Mouse (Mus musculus) testis, adult 2 months (tissue): ENCODE data around the gene Tomm34. TPM values are rescaled to one million over a fixed set of nuclear protein-coding genes. Genes with fewer than 3 reads are reported as not detected.

ENCODE experiments used
- H3K27ac ChIP-seq: fragments of 200-500 bp; 2 replicates; pipeline ENCODE4 v1.5.1; 2012; ENCODE audit warnings: low read depth, low read length; ENCODE audit not compliant: control insufficient read depth, insufficient read depth
- H3K27me3 ChIP-seq: fragments of 200-500 bp; 2 replicates; pipeline ENCODE4 v1.6.1; 2012; ENCODE audit warnings: mild to moderate bottlenecking, low read length, moderate library complexity; ENCODE audit not compliant: control insufficient read depth, insufficient read depth
- H3K36me3 ChIP-seq: fragments of 200-500 bp; 2 replicates; pipeline ENCODE4 v1.6.1; 2012; ENCODE audit warnings: mild to moderate bottlenecking, low read length; ENCODE audit not compliant: control insufficient read depth, insufficient read depth
- H3K4me1 ChIP-seq: fragments of 200-500 bp; 2 replicates; pipeline ENCODE4 v1.6.1; 2012; ENCODE audit warnings: low read length; ENCODE audit not compliant: control insufficient read depth, insufficient read depth
- H3K4me3 ChIP-seq: fragments of 200-500 bp; 2 replicates; pipeline ENCODE4 v1.5.1; 2012; ENCODE audit warnings: low read depth, mild to moderate bottlenecking, low read length, moderate library complexity, mixed read lengths; ENCODE audit not compliant: control insufficient read depth
- CTCF ChIP-seq: fragments of 200-500 bp; IDR thresholded peaks from 2 replicates; pipeline ENCODE4 v1.5.1; 2012; ENCODE audit warnings: low read depth, mild to moderate bottlenecking, inconsistent platforms, low read length, moderate library complexity; ENCODE audit not compliant: control insufficient read depth, insufficient read depth, insufficient replicate concordance
- POLR2A ChIP-seq: fragments of 200-500 bp; IDR thresholded peaks from 2 replicates; pipeline ENCODE4 v1.6.1; 2012; ENCODE audit warnings: low read depth, mild to moderate bottlenecking, inconsistent platforms, low read length, moderate library complexity; ENCODE audit not compliant: control insufficient read depth
- polyA plus RNA-seq: library from polyadenylated mRNA; depleted of rRNA; stranded (reverse); fragments of >200 nt; gene quantifications from 2 replicates; pipeline ENCODE4 v1.2.3, GENCODE M21; 2012

Gene Tomm34
- polyA plus RNA-seq, 1 experiment, result 48.8 TPM

DNA sequence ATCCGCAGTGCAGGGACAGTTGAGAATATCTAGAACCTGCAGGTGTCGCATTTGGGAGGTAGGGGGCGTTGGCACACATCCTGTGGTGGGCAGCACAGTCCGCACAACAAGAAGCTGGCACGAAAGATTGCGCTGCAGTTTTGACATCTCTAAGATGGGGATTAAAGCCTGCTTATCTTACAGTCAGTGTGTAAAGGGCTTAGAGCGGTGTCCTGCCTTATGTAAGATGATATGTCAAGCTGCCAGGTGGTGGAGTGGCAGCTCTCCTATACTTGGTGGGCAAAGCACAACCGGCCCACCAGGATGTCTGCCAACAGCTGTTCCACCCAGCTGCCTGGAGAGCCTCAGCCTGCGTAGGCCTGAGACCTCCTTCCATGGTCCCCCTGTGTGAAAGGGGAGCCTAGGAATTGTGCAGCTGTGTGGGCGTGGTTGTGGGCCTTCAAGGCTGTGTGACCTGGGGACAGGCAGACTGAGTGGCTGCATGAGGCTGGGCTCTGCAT is 34.4 kb downstream of the Tomm34 start:
- Histone ChIP-seq H3K36me3 (no peaks in the 10 kb centered on the region), H3K27me3 (no peaks in the 10 kb centered on the region), H3K4me3 (no peak overlapping the region), H3K4me1 (peaks cover 2% of the 10 kb centered on the region; the same call in 1 of the 2 replicates), H3K27ac (no peak overlapping the region)
- TF ChIP-seq POLR2A (no peak), CTCF (no peak)

DNA sequence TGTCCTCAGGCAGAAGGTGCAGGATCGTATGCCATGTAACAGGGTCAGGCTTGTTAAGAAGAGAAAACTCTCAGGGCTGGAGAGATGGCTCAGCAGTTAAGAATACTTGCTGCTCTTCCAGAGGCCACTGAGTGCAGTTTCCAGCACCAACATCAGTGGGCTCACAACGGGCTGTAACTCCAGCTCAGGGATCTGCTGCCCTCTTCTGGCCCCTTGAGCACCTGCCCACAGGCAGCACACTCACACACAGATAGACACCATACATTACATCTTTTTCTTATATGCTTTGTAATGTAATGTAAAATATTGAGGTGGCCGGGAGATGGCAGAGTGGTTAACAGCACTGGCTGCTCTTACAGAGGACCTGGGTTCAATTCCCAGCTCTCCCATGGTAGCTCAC is 38.0 kb downstream of the Tomm34 start:
- no peak; the same call in 1 of the 2 replicates for TF ChIP-seq CTCF
- TF ChIP-seq POLR2A, result no peak
- H3K27me3 ChIP-seq, result no peaks in the 10 kb centered on the region
- peaks cover 2% of the 10 kb centered on the region; the same call in 1 of the 2 replicates for H3K4me1 ChIP-seq
- H3K36me3 ChIP-seq, result no peaks in the 10 kb centered on the region
- no peak overlapping the region for H3K27ac ChIP-seq
- H3K4me3 ChIP-seq, result no peak overlapping the region

DNA sequence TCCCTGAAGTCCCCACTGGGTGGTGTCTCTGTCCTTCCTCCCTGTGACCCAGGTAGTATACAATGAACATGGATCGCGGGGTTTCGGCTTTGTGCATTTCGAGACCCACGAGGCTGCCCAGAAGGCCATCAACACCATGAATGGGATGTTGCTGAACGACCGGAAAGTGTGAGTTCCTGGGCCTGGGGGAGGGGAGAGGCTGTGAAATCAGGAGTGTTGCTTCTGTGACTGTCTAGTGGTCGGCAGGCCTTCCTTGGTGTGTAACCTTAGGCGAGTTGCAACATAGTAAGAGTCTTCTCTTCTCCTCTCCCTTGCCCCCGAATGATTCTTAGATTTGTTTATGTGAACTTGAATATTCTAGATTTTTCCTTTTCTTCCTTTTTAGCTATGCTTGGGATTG is 39.8 kb downstream of the Tomm34 start:
- Histone ChIP-seq H3K27me3 (no peaks in the 10 kb centered on the region), H3K4me1 (peaks cover 2% of the 10 kb centered on the region; the same call in 1 of the 2 replicates), H3K36me3 (no peaks in the 10 kb centered on the region), H3K27ac (no peak overlapping the region), H3K4me3 (no peak overlapping the region)
- TF ChIP-seq CTCF (no peak), POLR2A (no peak)

DNA sequence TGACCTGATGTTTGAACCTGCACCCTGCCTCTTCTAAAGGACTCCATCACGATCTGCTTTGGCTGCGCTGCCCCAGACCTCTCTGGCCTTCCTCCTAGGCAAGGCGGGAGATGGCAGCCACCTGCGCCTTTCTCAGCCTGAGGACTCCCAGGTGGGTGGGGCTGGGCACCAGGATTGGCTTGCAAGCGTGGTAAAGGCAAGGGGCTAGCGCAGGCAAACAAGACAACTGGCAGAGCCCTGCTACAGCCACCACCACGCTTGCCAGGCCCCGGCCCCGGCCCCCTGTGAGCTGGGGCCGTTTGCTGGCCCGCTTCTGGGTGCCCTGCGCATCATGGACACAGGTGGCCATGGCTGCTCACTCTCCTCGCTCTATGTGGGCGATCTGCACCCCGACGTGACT is 45.8 kb downstream of the Tomm34 start, which contains the start of gene Pabpc1l:
Gene Pabpc1l, plus strand, starts transcription at position 301 of the 400 bp plus-strand sequence.
- TF ChIP-seq POLR2A (no peak), CTCF (no peak)
- Histone ChIP-seq H3K27me3 (no peaks in the 10 kb centered on the region), H3K4me3 (no peak within 1 kb of the TSS), H3K27ac (no peak within 1 kb of the TSS), H3K36me3 (no peaks in the 10 kb centered on the region), H3K4me1 (no peaks in the 10 kb centered on the region)

DNA sequence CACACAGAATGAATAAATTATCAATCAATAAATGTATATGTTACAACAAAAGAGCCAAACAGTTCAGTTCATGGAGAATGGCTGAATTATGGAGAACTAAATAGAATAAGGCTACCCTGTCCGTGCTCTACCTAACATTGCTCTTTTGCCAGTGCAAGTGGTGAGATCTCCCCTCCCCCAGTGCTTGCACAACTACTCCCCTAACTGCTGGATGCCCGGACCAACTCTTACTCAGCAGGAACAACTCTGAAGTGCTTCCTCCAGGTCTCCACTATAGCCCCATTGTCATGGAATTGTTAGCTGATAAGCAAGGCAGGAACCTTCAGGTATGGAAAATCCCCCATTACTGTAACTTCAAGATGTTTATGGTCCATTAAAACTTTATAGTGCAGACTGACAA is 48.9 kb downstream of the Tomm34 start:
- TF ChIP-seq POLR2A (no peak), CTCF (no peak)
- Histone ChIP-seq H3K4me1 (no peaks in the 10 kb centered on the region), H3K27me3 (no peaks in the 10 kb centered on the region), H3K36me3 (peaks cover 3% of the 10 kb centered on the region), H3K4me3 (no peak overlapping the region), H3K27ac (no peak overlapping the region)

DNA sequence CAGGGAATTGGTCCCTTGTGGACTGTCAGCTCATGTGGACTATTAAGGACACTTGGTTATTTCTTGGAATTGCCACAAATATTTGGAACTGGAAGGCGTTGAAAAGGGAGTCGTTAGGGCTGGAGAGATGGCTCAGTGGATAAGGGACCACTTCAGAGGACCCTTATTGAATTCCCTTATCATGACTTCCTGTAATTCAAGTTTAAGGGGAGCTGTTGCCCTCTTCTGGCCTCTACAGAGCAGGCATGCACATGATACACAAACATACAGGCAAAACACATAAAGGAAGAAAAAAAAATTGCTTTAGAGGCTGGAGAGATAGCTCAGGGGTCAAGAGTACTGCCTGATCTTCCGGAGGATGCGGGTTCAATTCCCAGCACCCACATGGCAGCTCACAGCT is 51.0 kb downstream of the Tomm34 start:
- Histone ChIP-seq H3K4me3 (no peak overlapping the region), H3K27me3 (no peaks in the 10 kb centered on the region), H3K27ac (no peak overlapping the region), H3K4me1 (no peaks in the 10 kb centered on the region), H3K36me3 (peaks cover 3% of the 10 kb centered on the region)
- no peak for TF ChIP-seq POLR2A
- TF ChIP-seq CTCF, result no peak

DNA sequence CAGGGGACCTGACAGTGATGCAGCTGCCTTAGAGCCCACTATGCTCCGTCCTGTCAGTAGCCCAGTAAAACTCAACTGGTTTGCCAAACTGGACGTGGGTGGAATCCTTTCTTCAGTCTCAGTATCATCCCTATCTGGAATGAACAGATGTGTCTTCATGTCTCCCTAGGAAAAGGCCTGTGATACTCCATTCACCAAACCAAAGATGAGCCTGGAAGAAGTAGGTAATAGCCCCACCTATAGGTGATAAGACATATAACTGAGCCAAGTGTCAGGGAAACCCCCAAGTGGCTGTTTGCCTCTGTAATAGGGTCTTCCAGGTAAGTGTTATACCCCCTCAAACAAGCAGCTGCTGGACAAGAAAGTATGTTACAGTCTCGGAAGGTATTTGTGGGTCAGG is 52.1 kb downstream of the Tomm34 start:
- Histone ChIP-seq H3K27ac (no peak overlapping the region), H3K36me3 (peaks cover 3% of the 10 kb centered on the region), H3K4me1 (no peaks in the 10 kb centered on the region), H3K4me3 (no peak overlapping the region), H3K27me3 (no peaks in the 10 kb centered on the region)
- no peak for TF ChIP-seq CTCF
- TF ChIP-seq POLR2A, result no peak

DNA sequence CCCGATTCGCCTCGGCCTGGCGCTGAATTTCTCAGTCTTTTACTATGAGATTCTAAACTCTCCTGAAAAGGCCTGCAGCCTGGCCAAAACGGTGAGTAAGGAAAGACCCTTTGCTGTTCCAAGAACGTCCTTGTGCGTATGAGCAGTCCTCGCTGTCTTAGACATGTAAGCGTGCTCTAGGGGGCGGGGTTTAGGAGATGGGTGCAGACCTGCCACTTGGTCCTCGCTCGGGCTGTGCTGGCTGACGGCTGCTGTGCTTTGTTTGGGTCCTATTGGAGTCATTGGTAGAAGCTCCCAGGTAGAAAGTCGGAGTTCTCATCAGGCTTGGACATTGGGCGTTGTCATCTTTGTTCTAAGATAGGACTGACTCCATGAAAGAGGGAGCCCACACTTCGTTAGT is 55.7 kb downstream of the Tomm34 start:
- Histone ChIP-seq H3K4me1 (no peaks in the 10 kb centered on the region), H3K27me3 (no peaks in the 10 kb centered on the region), H3K27ac (no peak overlapping the region), H3K4me3 (no peak overlapping the region), H3K36me3 (peaks cover 4% of the 10 kb centered on the region)
- TF ChIP-seq POLR2A, result no peak
